Mouse (Mus musculus): ENCODE results near the gene Parp11. TPM values are rescaled to one million over a fixed set of nuclear protein-coding genes. Genes with fewer than 3 reads are reported as not detected.

The Parp11 gene
- polyA plus RNA-seq, 1 experiment from 2014 or later, result 5.8 TPM

DNA sequence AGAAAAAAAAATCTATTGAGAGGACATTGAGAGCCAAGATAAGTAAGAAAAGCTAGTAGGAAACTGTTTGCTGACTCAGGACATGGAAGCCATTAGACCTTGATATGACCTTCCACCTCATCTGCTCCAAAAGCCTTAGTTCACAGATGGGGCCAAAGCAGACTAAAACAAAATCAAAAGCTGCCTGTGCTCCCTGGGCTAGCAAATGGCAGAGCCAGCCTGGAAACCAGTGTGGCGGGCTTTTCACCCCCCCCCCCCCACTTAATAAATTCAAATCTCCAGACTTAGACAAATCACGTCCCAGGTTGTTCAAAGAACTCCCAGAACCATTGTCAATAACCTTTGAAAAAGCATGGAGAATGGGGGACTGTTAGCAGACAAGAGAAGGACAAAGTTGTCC lies 2.7 kb upstream of the Parp11 start:
- Histone ChIP-seq H3K4me1 (ENCODE audit: insufficient read depth) (peaks cover 23% of the 10 kb centered on the region), H3K4me3 (ENCODE audit: low read depth, low read length) (no peak overlapping the region), H3K36me3 (replicated peaks; ENCODE audit: insufficient read depth, low read length) (no peaks in the 10 kb centered on the region), H3K9ac (replicated peaks) (no peak overlapping the region), H3K27me3 (ENCODE audit: insufficient read depth, low read length) (no peaks in the 10 kb centered on the region), H3K9me3 (ENCODE audit: low read length) (no peaks in the 10 kb centered on the region), H3K4me2 (ENCODE audit: low read depth, low read length) (peak overlapping the region; percentile 48; the same call in 1 of the 2 replicates), H3K27ac (ENCODE audit: low read depth) (peak overlapping the region; percentile 64)
- 56% methylated on average over 2 of the region's 2 CpGs for WGBS (ENCODE audit: insufficient replicate concordance)
- no peak for DNase-seq
- TF ChIP-seq EP300 (IDR thresholded peaks at IDR 0.05; ENCODE audit: low read depth) (no peak), CTCF (IDR thresholded peaks at IDR 0.05; ENCODE audit: low read depth) (no peak)
- no peak for ATAC-seq

DNA sequence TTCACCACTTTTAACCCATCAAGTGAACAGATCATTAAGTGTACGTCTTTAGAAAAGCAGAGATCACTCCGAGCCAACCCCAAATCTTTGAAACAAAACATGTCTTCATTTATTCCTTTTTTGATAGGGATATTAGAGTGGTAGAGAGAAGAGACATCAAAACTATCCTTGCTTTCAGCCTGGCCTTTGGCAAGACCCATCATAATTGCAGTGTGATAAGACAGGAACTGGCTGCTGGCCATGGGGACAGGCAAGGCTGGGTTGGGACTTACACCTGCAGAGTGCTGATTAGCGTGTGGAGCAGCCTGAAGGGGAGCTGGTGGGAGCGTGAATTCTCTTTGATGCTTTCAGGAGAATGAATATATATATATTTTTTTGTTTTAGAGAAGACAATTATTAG lies 2.2 kb upstream of the Parp11 start:
- ATAC-seq, result peak; percentile 98
- TF ChIP-seq CTCF (IDR thresholded peaks at IDR 0.05; ENCODE audit: low read depth) (no peak), EP300 (IDR thresholded peaks at IDR 0.05; ENCODE audit: low read depth) (peak; percentile 95)
- Histone ChIP-seq H3K36me3 (replicated peaks; ENCODE audit: insufficient read depth, low read length) (no peaks in the 10 kb centered on the region), H3K27me3 (ENCODE audit: insufficient read depth, low read length) (no peaks in the 10 kb centered on the region), H3K9me3 (ENCODE audit: low read length) (no peaks in the 10 kb centered on the region), H3K4me1 (ENCODE audit: insufficient read depth) (peaks cover 23% of the 10 kb centered on the region), H3K9ac (replicated peaks) (0 out of 2 replicates have a peak overlapping the region, but pooled peaks have one; percentile 18), H3K4me2 (ENCODE audit: low read depth, low read length) (peak overlapping the region; percentile 48), H3K27ac (ENCODE audit: low read depth) (peak overlapping the region; percentile 64), H3K4me3 (ENCODE audit: low read depth, low read length) (no peak overlapping the region)
- WGBS (ENCODE audit: insufficient replicate concordance), result 49% methylated on average over 4 of the region's 4 CpGs
- DNase-seq, result peak; percentile 85

DNA sequence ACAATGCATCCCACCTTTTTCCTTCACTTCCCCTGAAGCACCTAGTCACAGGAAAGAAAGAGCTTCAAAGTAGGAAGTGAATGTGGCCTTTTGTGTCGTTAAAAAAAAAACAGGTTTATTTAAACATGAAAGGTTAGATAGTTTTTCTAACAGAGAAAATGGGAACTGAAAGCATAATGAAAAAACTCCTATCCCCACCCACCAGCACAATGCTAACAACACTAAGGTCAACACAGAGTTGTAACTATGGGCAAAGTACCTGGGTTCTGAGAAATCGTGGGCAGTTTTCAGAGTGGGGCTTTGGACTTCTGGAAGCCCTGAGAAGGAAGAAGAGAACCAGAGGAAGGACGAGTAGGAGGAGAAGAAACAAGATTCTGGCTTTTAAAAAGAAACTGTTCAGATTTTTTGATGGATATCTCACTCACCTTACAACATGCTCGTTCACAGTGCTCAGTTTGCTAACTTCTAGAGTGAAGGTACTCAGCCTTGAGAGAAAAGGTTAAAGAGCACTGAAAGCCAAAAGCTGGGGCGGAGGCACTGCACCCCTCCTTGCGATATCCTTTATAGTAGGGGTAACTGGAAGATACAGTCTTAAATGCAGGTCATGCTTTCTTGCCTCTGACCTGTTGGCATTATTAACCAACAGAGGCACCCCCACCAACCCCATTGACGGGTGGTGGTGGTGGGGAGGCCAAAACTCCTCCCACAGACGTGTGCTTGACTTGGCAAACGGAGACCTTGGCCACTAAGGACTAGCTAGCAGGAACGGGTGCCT lies 1.2 kb downstream of the Parp11 start:
- Histone ChIP-seq H3K27me3 (ENCODE audit: insufficient read depth, low read length) (no peaks in the 10 kb centered on the region), H3K36me3 (replicated peaks; ENCODE audit: insufficient read depth, low read length) (no peaks in the 10 kb centered on the region), H3K4me1 (ENCODE audit: insufficient read depth) (peaks cover 24% of the 10 kb centered on the region), H3K9ac (replicated peaks) (no peak overlapping the region), H3K9me3 (ENCODE audit: low read length) (no peaks in the 10 kb centered on the region), H3K27ac (ENCODE audit: low read depth) (0 out of 2 replicates have a peak overlapping the region, but pooled peaks have one; percentile 34), H3K4me2 (ENCODE audit: low read depth, low read length) (peak overlapping the region; percentile 12; the same call in 1 of the 2 replicates), H3K4me3 (ENCODE audit: low read depth, low read length) (no peak overlapping the region)
- DNase-seq, result no peak
- 45% methylated on average over 10 of the region's 10 CpGs for WGBS (ENCODE audit: insufficient replicate concordance)
- ATAC-seq, result no peak
- TF ChIP-seq CTCF (IDR thresholded peaks at IDR 0.05; ENCODE audit: low read depth), result no peak
- TF ChIP-seq EP300 (IDR thresholded peaks at IDR 0.05; ENCODE audit: low read depth), result no peak

DNA sequence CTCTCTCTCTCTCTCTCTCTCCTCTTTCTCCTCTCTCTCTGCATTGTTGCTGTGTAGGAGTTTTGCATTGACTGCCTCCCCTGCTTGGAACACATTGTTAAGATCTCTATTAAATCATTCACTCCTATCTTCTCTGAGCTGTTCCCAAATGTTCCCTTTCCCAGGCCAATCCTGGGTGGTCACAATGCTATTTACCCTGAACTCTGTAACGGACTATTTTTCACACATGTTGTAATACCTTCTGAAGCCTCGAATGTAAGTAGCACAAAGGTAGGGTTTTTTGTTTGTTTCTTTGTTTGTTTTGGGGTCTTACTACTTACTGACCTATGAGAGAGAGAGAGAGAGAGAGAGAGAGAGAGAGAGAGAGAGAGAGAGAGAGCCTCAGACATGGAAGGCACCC lies 2.2 kb downstream of the Parp11 start:
- Histone ChIP-seq H3K36me3 (replicated peaks; ENCODE audit: insufficient read depth, low read length) (no peaks in the 10 kb centered on the region), H3K4me3 (ENCODE audit: low read depth, low read length) (no peak overlapping the region), H3K4me2 (ENCODE audit: low read depth, low read length) (no peak overlapping the region), H3K4me1 (ENCODE audit: insufficient read depth) (peaks cover 21% of the 10 kb centered on the region), H3K9ac (replicated peaks) (no peak overlapping the region), H3K27ac (ENCODE audit: low read depth) (no peak overlapping the region), H3K9me3 (ENCODE audit: low read length) (no peaks in the 10 kb centered on the region), H3K27me3 (ENCODE audit: insufficient read depth, low read length) (no peaks in the 10 kb centered on the region)
- TF ChIP-seq CTCF (IDR thresholded peaks at IDR 0.05; ENCODE audit: low read depth) (no peak), EP300 (IDR thresholded peaks at IDR 0.05; ENCODE audit: low read depth) (no peak)
- 65% methylated on average over 2 of the region's 2 CpGs for WGBS (ENCODE audit: insufficient replicate concordance)
- DNase-seq (no peak), ATAC-seq (no peak)

DNA sequence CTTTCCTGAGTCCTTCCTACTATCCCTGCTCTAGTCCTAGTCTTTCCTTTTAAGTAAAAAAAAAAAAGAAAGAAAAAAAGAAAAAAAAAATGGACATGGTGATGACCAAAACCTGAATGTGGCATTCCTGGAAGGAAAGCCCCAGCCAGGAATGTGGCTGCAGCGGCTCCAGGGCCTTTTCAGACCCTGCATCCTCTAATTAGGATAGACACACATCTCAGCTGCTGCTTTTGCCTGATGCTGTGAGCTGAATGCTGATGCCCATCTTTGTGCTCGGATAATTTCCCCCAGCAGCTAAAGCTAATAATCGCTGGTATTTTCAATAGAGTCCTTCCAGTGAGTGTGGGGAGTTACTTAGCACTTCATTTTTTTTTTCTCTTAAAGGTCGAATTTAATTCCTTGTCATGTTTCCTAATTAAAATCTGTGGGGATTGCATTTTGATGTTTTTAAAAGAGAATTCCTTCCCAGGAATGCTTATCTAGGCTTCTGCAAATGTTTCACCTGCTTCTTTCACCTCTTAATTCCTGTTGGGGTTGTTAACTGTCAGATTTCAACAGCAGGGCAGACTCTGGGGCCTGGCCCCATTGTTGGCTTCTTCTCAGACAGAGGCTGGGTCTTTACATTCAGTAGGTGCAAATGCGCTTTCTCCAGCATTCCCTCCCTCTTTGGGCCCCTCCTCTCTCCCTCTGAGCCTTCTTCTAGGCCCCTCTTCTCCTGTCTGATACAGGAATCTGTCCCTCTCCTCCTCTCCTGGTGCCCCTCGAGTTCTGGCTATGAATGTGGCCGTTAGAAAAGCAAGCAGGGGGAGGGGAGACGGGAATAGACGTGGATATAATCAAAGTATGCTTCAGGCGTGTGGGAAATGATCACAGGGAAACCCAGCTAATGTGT lies 3.1 kb downstream of the Parp11 start:
- no peaks in the 10 kb centered on the region for H3K36me3 ChIP-seq (replicated peaks; ENCODE audit: insufficient read depth, low read length)
- no peak overlapping the region for H3K4me3 ChIP-seq (ENCODE audit: low read depth, low read length)
- H3K27me3 ChIP-seq (ENCODE audit: insufficient read depth, low read length), result no peaks in the 10 kb centered on the region
- H3K27ac ChIP-seq (ENCODE audit: low read depth), result no peak overlapping the region
- no peak overlapping the region for H3K9ac ChIP-seq (replicated peaks)
- H3K4me2 ChIP-seq (ENCODE audit: low read depth, low read length), result no peak overlapping the region
- peaks cover 20% of the 10 kb centered on the region for H3K4me1 ChIP-seq (ENCODE audit: insufficient read depth)
- WGBS (ENCODE audit: insufficient replicate concordance), result 50% methylated on average over 10 of the region's 10 CpGs
- H3K9me3 ChIP-seq (ENCODE audit: low read length), result no peaks in the 10 kb centered on the region
- ATAC-seq, result no peak
- TF ChIP-seq EP300 (IDR thresholded peaks at IDR 0.05; ENCODE audit: low read depth) (no peak), CTCF (IDR thresholded peaks at IDR 0.05; ENCODE audit: low read depth) (no peak)
- DNase-seq, result no peak

Measured in liver, postnatal 0 days (tissue).